Mouse (Mus musculus): ENCODE data around the gene Cass4. TPM values are rescaled to one million over a fixed set of nuclear protein-coding genes. Genes with fewer than 3 reads are reported as not detected.

The Cass4 gene
- polyA plus RNA-seq, 1 experiment from 2014 or later, result 0.11 TPM

DNA sequence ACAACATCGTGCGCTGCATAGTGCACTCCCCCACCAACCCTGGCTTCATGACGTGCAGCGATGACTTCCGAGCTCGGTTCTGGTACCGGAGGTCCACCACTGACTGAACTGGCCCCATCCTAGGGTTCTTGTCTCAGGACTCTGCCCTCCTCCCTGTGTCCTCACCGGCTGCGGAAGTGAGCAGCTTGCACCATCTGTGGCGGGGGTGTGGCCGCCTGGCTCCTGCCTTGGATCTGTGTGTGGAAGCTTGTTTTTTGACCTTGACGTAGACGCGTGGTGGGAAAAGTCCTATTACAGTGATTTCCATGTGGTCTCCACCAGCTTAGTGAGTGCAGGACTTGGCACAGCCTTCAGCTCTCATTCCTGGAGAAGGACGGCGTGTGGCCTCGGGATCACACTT lies 13.1 kb upstream of the Cass4 start:
- Histone ChIP-seq H3K36me3 (ENCODE audit: control insufficient read depth, insufficient read depth, low read length) (peaks cover 40% of the 10 kb centered on the region), H3K4me2 (ENCODE audit: low read length) (no peak overlapping the region), H3K4me3 (ENCODE audit: low read depth, low read length) (no peak overlapping the region), H3K27me3 (ENCODE audit: control insufficient read depth, insufficient read depth, low read depth, low read length) (no peaks in the 10 kb centered on the region), H3K9ac (ENCODE audit: low read depth, low read length) (no peak overlapping the region), H3K4me1 (ENCODE audit: control insufficient read depth, insufficient read depth, low read length) (no peaks in the 10 kb centered on the region), H3K27ac (ENCODE audit: low read length) (no peak overlapping the region), H3K9me3 (replicated peaks; ENCODE audit: control insufficient read depth, low read length, poor library complexity, severe bottlenecking) (no peaks in the 10 kb centered on the region)
- no peak for ATAC-seq
- 95% methylated on average over 17 of the region's 17 CpGs for WGBS

GRCm38 (mm10) chr2:172381341-172381740 lies 12.3 kb upstream of the Cass4 start:
- Histone ChIP-seq H3K9me3 (replicated peaks; ENCODE audit: control insufficient read depth, low read length, poor library complexity, severe bottlenecking) (no peaks in the 10 kb centered on the region), H3K36me3 (ENCODE audit: control insufficient read depth, insufficient read depth, low read length) (peaks cover 32% of the 10 kb centered on the region), H3K27ac (ENCODE audit: low read length) (no peak overlapping the region), H3K9ac (ENCODE audit: low read depth, low read length) (no peak overlapping the region), H3K4me3 (ENCODE audit: low read depth, low read length) (no peak overlapping the region), H3K4me1 (ENCODE audit: control insufficient read depth, insufficient read depth, low read length) (no peaks in the 10 kb centered on the region), H3K4me2 (ENCODE audit: low read length) (no peak overlapping the region), H3K27me3 (ENCODE audit: control insufficient read depth, insufficient read depth, low read depth, low read length) (no peaks in the 10 kb centered on the region)
- WGBS, result 92% methylated on average over 11 of the region's 11 CpGs
- ATAC-seq, result no peak

DNA sequence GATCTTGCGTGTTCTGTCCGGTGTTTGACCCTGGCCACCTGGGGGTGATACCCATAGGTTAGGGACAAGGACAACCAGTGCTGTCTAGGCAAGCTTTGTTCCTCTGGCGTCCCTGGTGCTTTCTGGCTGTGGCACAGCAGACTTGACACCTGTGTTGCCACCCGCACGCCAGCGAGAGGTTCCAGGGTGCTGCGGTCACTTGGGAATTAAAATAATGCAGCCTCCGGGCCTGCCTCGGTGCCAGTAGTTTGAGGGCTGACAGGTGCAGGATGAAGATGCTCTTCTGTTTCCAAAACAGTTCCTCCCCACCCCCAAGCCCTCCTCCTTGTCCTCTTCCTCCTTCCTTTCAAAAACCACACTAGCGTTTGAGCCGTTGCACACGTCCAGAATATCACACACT lies 11.7 kb upstream of the Cass4 start:
- no peak overlapping the region for H3K9ac ChIP-seq (ENCODE audit: low read depth, low read length)
- H3K36me3 ChIP-seq (ENCODE audit: control insufficient read depth, insufficient read depth, low read length), result peaks cover 29% of the 10 kb centered on the region
- WGBS, result 92% methylated on average over 12 of the region's 12 CpGs
- no peaks in the 10 kb centered on the region for H3K27me3 ChIP-seq (ENCODE audit: control insufficient read depth, insufficient read depth, low read depth, low read length)
- no peak overlapping the region for H3K4me2 ChIP-seq (ENCODE audit: low read length)
- ATAC-seq, result no peak
- H3K27ac ChIP-seq (ENCODE audit: low read length), result no peak overlapping the region
- no peaks in the 10 kb centered on the region for H3K4me1 ChIP-seq (ENCODE audit: control insufficient read depth, insufficient read depth, low read length)
- no peak overlapping the region for H3K4me3 ChIP-seq (ENCODE audit: low read depth, low read length)
- H3K9me3 ChIP-seq (replicated peaks; ENCODE audit: control insufficient read depth, low read length, poor library complexity, severe bottlenecking), result no peaks in the 10 kb centered on the region

DNA sequence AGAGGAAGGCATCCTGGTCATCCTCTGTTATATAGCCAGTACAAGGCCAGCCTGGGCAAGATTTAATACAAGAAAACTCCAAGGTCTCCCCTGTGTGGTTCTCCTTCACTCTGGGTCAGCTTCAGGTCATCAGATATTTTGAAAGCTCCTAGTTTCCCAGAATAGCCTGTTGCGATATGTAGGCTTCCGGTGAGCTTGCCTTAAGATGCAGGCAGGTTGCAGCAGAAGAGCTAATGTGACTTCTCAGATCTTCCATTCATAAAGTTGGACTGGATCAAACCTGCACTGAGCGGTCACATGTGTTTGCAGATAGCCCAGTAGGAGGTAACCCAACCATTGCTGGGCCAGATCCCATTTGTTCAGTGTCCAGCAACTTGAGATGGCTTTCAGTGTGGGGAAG lies 8.9 kb upstream of the Cass4 start:
- no peaks in the 10 kb centered on the region for H3K9me3 ChIP-seq (replicated peaks; ENCODE audit: control insufficient read depth, low read length, poor library complexity, severe bottlenecking)
- no peak overlapping the region for H3K9ac ChIP-seq (ENCODE audit: low read depth, low read length)
- H3K27me3 ChIP-seq (ENCODE audit: control insufficient read depth, insufficient read depth, low read depth, low read length), result no peaks in the 10 kb centered on the region
- no peak for ATAC-seq
- no peak overlapping the region for H3K4me2 ChIP-seq (ENCODE audit: low read length)
- no peak overlapping the region for H3K4me3 ChIP-seq (ENCODE audit: low read depth, low read length)
- 91% methylated on average over 3 of the region's 3 CpGs for WGBS
- H3K36me3 ChIP-seq (ENCODE audit: control insufficient read depth, insufficient read depth, low read length), result peaks cover 21% of the 10 kb centered on the region
- H3K27ac ChIP-seq (ENCODE audit: low read length), result no peak overlapping the region
- H3K4me1 ChIP-seq (ENCODE audit: control insufficient read depth, insufficient read depth, low read length), result no peaks in the 10 kb centered on the region

DNA sequence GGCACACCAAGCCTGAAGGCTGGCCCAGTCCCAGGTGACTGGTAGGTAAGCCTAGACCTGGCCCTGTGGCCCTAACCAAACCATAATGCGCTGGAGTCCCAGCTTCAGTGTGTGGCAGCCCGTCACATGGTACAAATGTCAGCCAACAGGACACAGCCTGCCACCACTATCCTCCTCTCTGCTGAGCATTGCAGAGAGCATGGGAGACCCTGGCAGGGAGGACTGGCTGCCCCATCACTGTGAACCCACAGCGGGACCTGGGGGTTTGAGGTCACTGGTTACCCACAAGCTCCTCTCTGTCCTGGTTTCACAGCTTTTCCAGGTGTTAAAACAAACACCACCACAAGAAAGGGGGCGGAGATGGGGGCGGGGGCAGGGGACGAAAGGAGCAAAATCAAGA lies 3.3 kb upstream of the Cass4 start:
- Histone ChIP-seq H3K36me3 (ENCODE audit: control insufficient read depth, insufficient read depth, low read length) (no peaks in the 10 kb centered on the region), H3K4me3 (ENCODE audit: low read depth, low read length) (no peak overlapping the region), H3K9ac (ENCODE audit: low read depth, low read length) (no peak overlapping the region), H3K9me3 (replicated peaks; ENCODE audit: control insufficient read depth, low read length, poor library complexity, severe bottlenecking) (no peaks in the 10 kb centered on the region), H3K4me2 (ENCODE audit: low read length) (no peak overlapping the region), H3K27ac (ENCODE audit: low read length) (no peak overlapping the region), H3K27me3 (ENCODE audit: control insufficient read depth, insufficient read depth, low read depth, low read length) (no peaks in the 10 kb centered on the region), H3K4me1 (ENCODE audit: control insufficient read depth, insufficient read depth, low read length) (no peaks in the 10 kb centered on the region)
- no peak for ATAC-seq
- WGBS, result 52% methylated on average over 6 of the region's 6 CpGs

DNA sequence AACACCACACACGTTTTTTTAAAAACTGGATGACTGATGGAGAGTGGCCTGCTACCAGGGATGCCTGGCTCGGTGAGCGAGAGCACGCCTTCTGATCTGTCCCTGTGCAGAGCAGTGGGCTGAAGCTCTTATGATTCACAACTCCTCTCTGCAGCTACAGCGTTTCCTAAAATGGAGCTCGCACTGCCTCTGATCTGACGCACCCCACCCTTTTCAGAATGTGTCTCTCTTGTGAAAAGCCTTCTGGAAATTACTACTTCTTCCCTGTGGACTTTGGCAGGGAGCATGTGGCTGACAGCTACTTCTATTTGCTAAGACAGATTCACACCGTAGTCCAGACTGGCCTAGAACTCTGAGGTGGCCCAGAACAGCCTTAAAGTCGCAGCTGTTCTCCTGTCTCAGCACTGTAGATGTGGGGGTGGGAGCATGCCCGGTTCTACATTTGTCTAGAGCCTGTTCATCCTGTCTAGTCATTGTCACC lies 1.5 kb upstream of the Cass4 start:
- no peaks in the 10 kb centered on the region for H3K27me3 ChIP-seq (ENCODE audit: control insufficient read depth, insufficient read depth, low read depth, low read length)
- H3K4me3 ChIP-seq (ENCODE audit: low read depth, low read length), result no peak overlapping the region
- 78% methylated on average over 10 of the region's 10 CpGs for WGBS
- H3K4me1 ChIP-seq (ENCODE audit: control insufficient read depth, insufficient read depth, low read length), result no peaks in the 10 kb centered on the region
- no peak overlapping the region for H3K9ac ChIP-seq (ENCODE audit: low read depth, low read length)
- H3K4me2 ChIP-seq (ENCODE audit: low read length), result no peak overlapping the region
- H3K9me3 ChIP-seq (replicated peaks; ENCODE audit: control insufficient read depth, low read length, poor library complexity, severe bottlenecking), result no peaks in the 10 kb centered on the region
- no peaks in the 10 kb centered on the region for H3K36me3 ChIP-seq (ENCODE audit: control insufficient read depth, insufficient read depth, low read length)
- ATAC-seq, result no peak
- H3K27ac ChIP-seq (ENCODE audit: low read length), result no peak overlapping the region

DNA sequence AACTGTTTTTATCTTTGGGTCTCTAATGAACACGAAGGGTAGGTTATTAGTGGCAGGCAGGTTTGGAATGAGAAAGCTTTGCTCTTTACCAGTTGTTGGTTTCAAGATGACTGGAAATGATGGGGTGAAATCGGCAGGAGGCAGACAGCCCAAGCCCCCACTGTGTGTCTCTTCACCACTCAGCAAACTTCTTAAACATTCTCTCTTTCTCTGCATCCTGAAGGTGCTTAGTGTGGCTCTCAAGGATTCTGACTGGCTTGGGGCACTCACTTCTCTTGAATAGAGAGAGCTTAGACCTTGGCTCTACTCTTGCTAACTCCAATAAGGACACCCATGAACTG lies 428 bp downstream of the Cass4 start:
- H3K36me3 ChIP-seq (ENCODE audit: control insufficient read depth, insufficient read depth, low read length), result no peaks in the 10 kb centered on the region
- ATAC-seq, result no peak
- WGBS, result 81% methylated on average over 2 of the region's 2 CpGs
- H3K27ac ChIP-seq (ENCODE audit: low read length), result no peak overlapping the region
- H3K4me2 ChIP-seq (ENCODE audit: low read length), result no peak overlapping the region
- no peaks in the 10 kb centered on the region for H3K4me1 ChIP-seq (ENCODE audit: control insufficient read depth, insufficient read depth, low read length)
- no peaks in the 10 kb centered on the region for H3K27me3 ChIP-seq (ENCODE audit: control insufficient read depth, insufficient read depth, low read depth, low read length)
- H3K9ac ChIP-seq (ENCODE audit: low read depth, low read length), result no peak overlapping the region
- no peak overlapping the region for H3K4me3 ChIP-seq (ENCODE audit: low read depth, low read length)
- no peaks in the 10 kb centered on the region for H3K9me3 ChIP-seq (replicated peaks; ENCODE audit: control insufficient read depth, low read length, poor library complexity, severe bottlenecking)

DNA sequence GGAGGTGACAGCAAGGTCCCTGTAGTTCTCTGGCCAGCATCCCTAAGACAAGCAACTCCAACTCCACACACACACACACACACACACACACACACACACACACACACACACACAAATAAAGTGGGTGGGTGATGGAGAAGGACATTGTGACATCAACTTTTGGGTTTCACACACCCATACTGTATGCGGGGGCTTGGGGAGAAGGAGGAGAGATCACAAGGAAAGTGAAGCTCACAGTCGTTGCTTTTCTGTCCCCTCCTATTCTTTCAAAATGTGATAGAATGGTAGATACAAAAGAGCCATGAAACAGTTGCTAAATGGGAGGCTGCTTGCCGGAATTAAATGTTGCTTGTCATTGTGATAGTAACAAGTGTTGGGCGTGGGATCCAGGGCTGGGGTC lies 1.1 kb downstream of the Cass4 start:
- H3K9ac ChIP-seq (ENCODE audit: low read depth, low read length), result no peak overlapping the region
- H3K4me3 ChIP-seq (ENCODE audit: low read depth, low read length), result no peak overlapping the region
- ATAC-seq, result no peak
- H3K27me3 ChIP-seq (ENCODE audit: control insufficient read depth, insufficient read depth, low read depth, low read length), result no peaks in the 10 kb centered on the region
- no peaks in the 10 kb centered on the region for H3K36me3 ChIP-seq (ENCODE audit: control insufficient read depth, insufficient read depth, low read length)
- H3K9me3 ChIP-seq (replicated peaks; ENCODE audit: control insufficient read depth, low read length, poor library complexity, severe bottlenecking), result no peaks in the 10 kb centered on the region
- H3K4me1 ChIP-seq (ENCODE audit: control insufficient read depth, insufficient read depth, low read length), result no peaks in the 10 kb centered on the region
- no peak overlapping the region for H3K4me2 ChIP-seq (ENCODE audit: low read length)
- WGBS, result 67% methylated on average over 4 of the region's 4 CpGs
- no peak overlapping the region for H3K27ac ChIP-seq (ENCODE audit: low read length)

DNA sequence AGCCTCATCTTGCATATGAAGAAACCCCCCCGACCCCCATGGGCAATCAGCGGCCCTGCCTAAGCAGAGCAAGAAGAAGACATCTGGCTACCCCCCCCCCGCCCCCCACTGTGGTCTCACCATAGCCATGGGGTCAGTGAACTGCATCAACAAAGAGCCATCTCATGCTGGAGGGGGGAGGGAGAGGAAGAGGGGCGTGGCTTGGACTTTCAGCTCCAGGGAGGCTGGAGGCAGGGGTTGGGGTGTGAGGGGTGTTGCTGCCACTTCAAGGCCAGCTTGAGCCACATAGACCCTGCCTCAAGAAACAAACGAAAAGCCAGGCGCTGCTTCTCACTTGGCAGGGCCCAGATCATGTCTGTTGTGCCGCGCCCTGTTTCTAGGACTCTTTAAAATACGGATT lies 2.4 kb downstream of the Cass4 start:
- no peak overlapping the region for H3K4me2 ChIP-seq (ENCODE audit: low read length)
- H3K27ac ChIP-seq (ENCODE audit: low read length), result no peak overlapping the region
- no peaks in the 10 kb centered on the region for H3K36me3 ChIP-seq (ENCODE audit: control insufficient read depth, insufficient read depth, low read length)
- H3K4me1 ChIP-seq (ENCODE audit: control insufficient read depth, insufficient read depth, low read length), result no peaks in the 10 kb centered on the region
- ATAC-seq, result no peak
- no peak overlapping the region for H3K4me3 ChIP-seq (ENCODE audit: low read depth, low read length)
- 45% methylated on average over 9 of the region's 9 CpGs for WGBS
- H3K27me3 ChIP-seq (ENCODE audit: control insufficient read depth, insufficient read depth, low read depth, low read length), result no peaks in the 10 kb centered on the region
- H3K9ac ChIP-seq (ENCODE audit: low read depth, low read length), result no peak overlapping the region
- no peaks in the 10 kb centered on the region for H3K9me3 ChIP-seq (replicated peaks; ENCODE audit: control insufficient read depth, low read length, poor library complexity, severe bottlenecking)

- Histone ChIP-seq H3K4me1 (ENCODE audit: control insufficient read depth, insufficient read depth, low read length) (no peaks in the 10 kb centered on the region), H3K27me3 (ENCODE audit: control insufficient read depth, insufficient read depth, low read depth, low read length) (no peaks in the 10 kb centered on the region), H3K4me2 (ENCODE audit: low read length) (no peak overlapping the region), H3K27ac (ENCODE audit: low read length) (no peak overlapping the region), H3K4me3 (ENCODE audit: low read depth, low read length) (no peak overlapping the region), H3K36me3 (ENCODE audit: control insufficient read depth, insufficient read depth, low read length) (no peaks in the 10 kb centered on the region), H3K9me3 (replicated peaks; ENCODE audit: control insufficient read depth, low read length, poor library complexity, severe bottlenecking) (no peaks in the 10 kb centered on the region), H3K9ac (ENCODE audit: low read depth, low read length) (no peak overlapping the region)
- WGBS, result 36% methylated on average over 9 of the region's 9 CpGs
- 0 out of 2 replicates have a peak, but pooled peaks have one; percentile 14 for ATAC-seq
Observed at GRCm38 (mm10) chr2:172399901-172400300, 6.3 kb downstream of the Cass4 start.
